Mouse (Mus musculus): ENCODE data around the gene Ccdc186.

GRCm38 (mm10) chr19:56826047-56826631, 4.1 kb upstream of the Ccdc186 start, which contains the start of gene Tdrd1:
- TF ChIP-seq CTCF (IDR thresholded peaks at IDR 0.05) (no peak), EP300 (IDR thresholded peaks at IDR 0.05) (no peak)

Data from lung, postnatal 0 days (tissue).